Mouse (Mus musculus) kidney, adult 2 months (tissue): ENCODE results near the gene Hmgcs2.

Experiments
- CTCF ChIP-seq: fragments of 200-500 bp; conservative IDR thresholded peaks from 2 replicates; pipeline ENCODE4 v1.5.1; 2011; ENCODE audit warnings: low read depth, mild to moderate bottlenecking, control low read depth, low read length, moderate library complexity, mixed read lengths; ENCODE audit not compliant: insufficient read depth, insufficient read length
- POLR2A ChIP-seq: fragments of 200-500 bp; IDR thresholded peaks from one replicate; pipeline ENCODE4 v1.6.1; 2011; ENCODE audit warnings: low read depth, low read length, control low read depth

GRCm38 (mm10) chr3:98261415-98261814, 18.8 kb upstream of the Hmgcs2 start:
- TF ChIP-seq CTCF, result no peak
- TF ChIP-seq POLR2A, result no peak
